In genomic region chr19:59942716-59943321, GRCm38 (mm10) we compare ENCODE assay signal across 7 mouse cellular contexts. TPM values are rescaled to one million over a fixed set of nuclear protein-coding genes. Genes with fewer than 3 reads are reported as not detected.
A peak's percentile ranks its signal among the peaks of the same experiment; 100 is the strongest.
DNase-seq lines count a peak whose midpoint lies in the region; ATAC-seq lines count a peak whose summit lies in the region.

No protein-coding gene starts in this region.

- no peaks in the 10 kb centered on the region for H3K27me3 ChIP-seq in embryonic facial prominence, embryonic 11.5 days (ENCODE audit: control insufficient read depth, insufficient read depth, low read length)
- H3K27me3 ChIP-seq in hindbrain, embryonic 14.5 days (ENCODE audit: control insufficient read depth, insufficient read depth, low read length), result no peaks in the 10 kb centered on the region
- H3K27me3 ChIP-seq in liver, embryonic 13.5 days, result no peaks in the 10 kb centered on the region
- no peaks in the 10 kb centered on the region for H3K27me3 ChIP-seq in stomach, embryonic 14.5 days (ENCODE audit: control insufficient read depth, insufficient read depth, low read length)

- H3K9ac ChIP-seq in embryonic facial prominence, embryonic 11.5 days (replicated peaks; ENCODE audit: low read length), result peak overlapping the region; percentile 91
- peak overlapping the region; percentile 94 for H3K9ac ChIP-seq in hindbrain, embryonic 14.5 days
- H3K9ac ChIP-seq in liver, embryonic 13.5 days, result peak overlapping the region; percentile 87
- H3K9ac ChIP-seq in stomach, embryonic 14.5 days (replicated peaks; ENCODE audit: low read depth, low read length), result peak overlapping the region; percentile 76

- DNase-seq in thymus, postnatal 10 days (ENCODE audit: low spot score in 2 of 2), result peak; percentile 4 to 70
- DNase-seq in thymus, postnatal 25 days, result no peak
- peak; percentile 30 for DNase-seq in embryonic facial prominence, embryonic 11.5 days (ENCODE audit: low spot score)
- DNase-seq in hindbrain, embryonic 14.5 days (ENCODE audit: low spot score), result peak; percentile 63
- no peak for DNase-seq in liver, embryonic 13.5 days
- DNase-seq in cerebellum, postnatal 4 days (ENCODE audit: low spot score in 2 of 2), result no peak

- H3K4me2 ChIP-seq in embryonic facial prominence, embryonic 11.5 days (ENCODE audit: low read depth, low read length), result peak overlapping the region; percentile 76
- H3K4me2 ChIP-seq in hindbrain, embryonic 14.5 days (replicated peaks), result peak overlapping the region; percentile 68
- peak overlapping the region; percentile 88 for H3K4me2 ChIP-seq in liver, embryonic 13.5 days
- peak overlapping the region; percentile 63 for H3K4me2 ChIP-seq in stomach, embryonic 14.5 days (replicated peaks; ENCODE audit: low read depth, low read length)

- no peaks in the 10 kb centered on the region for H3K36me3 ChIP-seq in embryonic facial prominence, embryonic 11.5 days (replicated peaks; ENCODE audit: control insufficient read depth, insufficient read depth, low read depth, low read length)
- no peaks in the 10 kb centered on the region for H3K36me3 ChIP-seq in hindbrain, embryonic 14.5 days (replicated peaks; ENCODE audit: control insufficient read depth, insufficient read depth)
- H3K36me3 ChIP-seq in liver, embryonic 13.5 days, result no peaks in the 10 kb centered on the region
- H3K36me3 ChIP-seq in stomach, embryonic 14.5 days (ENCODE audit: control insufficient read depth, insufficient read depth, low read length), result no peaks in the 10 kb centered on the region

- 2% methylated on average over 18 of the region's 27 CpGs for WGBS in embryonic facial prominence, embryonic 11.5 days
- WGBS in hindbrain, embryonic 14.5 days, result under 1% methylated on average over 27 of the region's 27 CpGs
- WGBS in liver, embryonic 13.5 days (ENCODE audit: insufficient replicate concordance), result 3% methylated on average over 27 of the region's 27 CpGs
- 2% methylated on average over 26 of the region's 27 CpGs for whole genome bisulfite sequencing in stomach, embryonic 14.5 days

- no peaks in the 10 kb centered on the region for H3K4me1 ChIP-seq in embryonic facial prominence, embryonic 11.5 days (ENCODE audit: control insufficient read depth, insufficient read depth, low read length)
- peaks cover 27% of the 10 kb centered on the region for H3K4me1 ChIP-seq in hindbrain, embryonic 14.5 days (replicated peaks; ENCODE audit: control insufficient read depth, insufficient read depth, low read length)
- peaks cover 13% of the 10 kb centered on the region for H3K4me1 ChIP-seq in liver, embryonic 13.5 days (replicated peaks)
- no peaks in the 10 kb centered on the region for H3K4me1 ChIP-seq in stomach, embryonic 14.5 days (ENCODE audit: control insufficient read depth, insufficient read depth, low read length)

- H3K27ac ChIP-seq in embryonic facial prominence, embryonic 11.5 days (replicated peaks; ENCODE audit: low read depth, low read length), result peak overlapping the region; percentile 84
- peak overlapping the region; percentile 94 for H3K27ac ChIP-seq in hindbrain, embryonic 14.5 days
- peak overlapping the region; percentile 91 for H3K27ac ChIP-seq in liver, embryonic 13.5 days
- H3K27ac ChIP-seq in stomach, embryonic 14.5 days (ENCODE audit: low read length), result peak overlapping the region; percentile 79

- peak overlapping the region; percentile 80 for H3K4me3 ChIP-seq in embryonic facial prominence, embryonic 11.5 days (ENCODE audit: low read depth, low read length)
- peak overlapping the region; percentile 86 for H3K4me3 ChIP-seq in hindbrain, embryonic 14.5 days (replicated peaks; ENCODE audit: low read length)
- H3K4me3 ChIP-seq in liver, embryonic 13.5 days (replicated peaks), result peak overlapping the region; percentile 79
- H3K4me3 ChIP-seq in stomach, embryonic 14.5 days (ENCODE audit: low read depth, low read length), result peak overlapping the region; percentile 76

- H3K9me3 ChIP-seq in embryonic facial prominence, embryonic 11.5 days (replicated peaks; ENCODE audit: control insufficient read depth, low read length), result no peaks in the 10 kb centered on the region
- no peaks in the 10 kb centered on the region for H3K9me3 ChIP-seq in hindbrain, embryonic 14.5 days (ENCODE audit: control insufficient read depth, low read length)
- H3K9me3 ChIP-seq in liver, embryonic 13.5 days (replicated peaks), result no peaks in the 10 kb centered on the region
- no peaks in the 10 kb centered on the region for H3K9me3 ChIP-seq in stomach, embryonic 14.5 days (ENCODE audit: control insufficient read depth, low read depth, low read length)

- peak; percentile 89 for ATAC-seq in embryonic facial prominence, embryonic 11.5 days (replicated peaks; ENCODE audit: insufficient number of reproducible peaks, low FRiP score, low TSS enrichment, low read depth)
- ATAC-seq in hindbrain, embryonic 14.5 days (ENCODE audit: low FRiP score), result peak; percentile 84
- ATAC-seq in liver, embryonic 13.5 days (ENCODE audit: low read depth), result peak; percentile 63
- ATAC-seq in stomach, embryonic 14.5 days (ENCODE audit: insufficient number of reproducible peaks, insufficient read depth, low FRiP score, low read depth), result peak; percentile 79

RNA-seq across cellular contexts. Expression of gene Rab11fip2, which starts 0.6 kb away (rescaled TPM):
- polyA plus RNA-seq in embryonic facial prominence, embryonic 11.5 days (2014; fragmentation: Nextera tagmentation; extraction: Ambion mirVana), result 3.8 and 4.9 TPM in 2 replicates
- 10.3 and 13.1 TPM in 2 replicates for polyA plus RNA-seq in hindbrain, embryonic 14.5 days (2014; fragmentation: Nextera tagmentation; extraction: Ambion mirVana)
- polyA plus RNA-seq in liver, embryonic 13.5 days (2015; fragmentation: Nextera tagmentation; extraction: Ambion mirVana), result 1.3 and 1.4 TPM in 2 replicates
- polyA plus RNA-seq in stomach, embryonic 14.5 days (2014; fragmentation: Nextera tagmentation; extraction: Ambion mirVana), result 6.5 and 7.9 TPM in 2 replicates

Comparison
In these comparisons a context has a peak if more than half of its experiments do, and no peak if none do; other contexts are left out.
1. DNase-seq: peak in thymus, postnatal 10 days (2 of 2), embryonic facial prominence, embryonic 11.5 days (single experiment) and hindbrain, embryonic 14.5 days (single experiment); none in thymus, postnatal 25 days (single experiment), liver, embryonic 13.5 days (single experiment) and cerebellum, postnatal 4 days (0 of 2).
2. Peak in every context shown above with its lines, with median percentiles within 50 percentile points of each other: ATAC-seq, H3K27ac ChIP-seq, H3K4me2 ChIP-seq, H3K4me3 ChIP-seq and H3K9ac ChIP-seq.